Mouse (Mus musculus) spleen, postnatal 14 days (tissue): ENCODE results near the gene Cxcr2.

Experiments used
- DNase-seq, 2 experiments: peaks; one replicate each; pipeline ENCODE4 v3.0.0; 2021 to 2022; ENCODE audit warnings: low spot score in 2 of 2

Cxcr2 gene

DNA sequence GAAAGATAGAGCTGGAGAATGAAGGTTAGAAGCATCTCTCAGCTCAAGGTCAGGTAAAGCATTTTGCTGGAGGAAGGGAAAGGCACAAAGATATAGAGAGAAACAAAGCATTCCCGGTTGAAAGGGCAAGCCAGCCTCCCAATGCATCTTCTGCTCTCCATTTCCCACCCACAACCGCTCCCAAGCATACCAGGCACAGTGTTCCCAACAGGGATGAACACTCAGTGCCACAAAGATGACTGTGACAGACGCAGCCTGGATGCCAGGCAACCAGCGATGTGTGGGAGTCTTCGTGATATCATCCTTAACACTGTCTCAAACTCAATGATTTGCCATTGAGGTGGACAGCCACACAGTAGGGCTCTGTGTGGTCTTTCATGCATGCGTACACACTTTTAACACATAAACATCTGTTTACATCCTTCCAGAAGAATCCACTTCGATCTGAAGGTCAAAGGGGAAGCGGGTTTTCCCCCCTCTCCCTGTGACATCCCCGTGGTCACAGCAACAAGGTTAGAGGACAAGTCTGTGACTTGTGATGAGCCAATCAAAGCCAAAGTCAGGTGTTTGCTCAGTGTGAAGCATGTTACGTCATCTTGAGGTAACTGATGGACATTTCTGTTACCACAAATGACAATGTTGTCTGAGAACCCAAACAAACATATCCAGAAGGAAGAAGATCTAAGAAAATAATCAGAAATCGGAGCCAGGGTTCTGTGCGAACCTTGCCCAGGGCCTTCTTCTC, 44.1 kb downstream of the Cxcr2 start:
- no peak for DNase-seq

DNA sequence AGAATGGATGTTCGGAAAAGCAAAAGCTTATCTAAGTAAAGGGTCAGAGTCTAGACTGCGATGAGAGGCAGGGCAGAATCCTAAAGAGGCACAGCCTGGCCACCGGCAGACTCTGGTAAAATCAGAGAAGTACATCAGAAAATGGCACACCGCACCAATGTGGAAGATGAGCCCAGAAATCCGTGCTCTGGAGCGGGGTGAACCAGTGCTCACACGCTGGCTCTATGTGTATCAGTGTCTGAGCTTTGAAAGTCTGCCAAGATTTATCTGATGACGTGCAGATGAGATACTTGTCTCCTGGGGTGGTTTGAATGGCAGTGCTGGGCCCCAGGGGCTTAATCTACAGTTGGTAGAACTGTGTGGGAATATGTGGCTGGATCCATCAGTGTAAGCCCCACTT, 45.3 kb downstream of the Cxcr2 start:
- DNase-seq: no peak

- DNase-seq: no peak
These were observed 47.5 kb downstream of the Cxcr2 start for GRCm38 (mm10) chr1:74201048-74201844.

- DNase-seq: no peak
These were observed 49.7 kb downstream of the Cxcr2 start for GRCm38 (mm10) chr1:74203457-74203856.

DNA sequence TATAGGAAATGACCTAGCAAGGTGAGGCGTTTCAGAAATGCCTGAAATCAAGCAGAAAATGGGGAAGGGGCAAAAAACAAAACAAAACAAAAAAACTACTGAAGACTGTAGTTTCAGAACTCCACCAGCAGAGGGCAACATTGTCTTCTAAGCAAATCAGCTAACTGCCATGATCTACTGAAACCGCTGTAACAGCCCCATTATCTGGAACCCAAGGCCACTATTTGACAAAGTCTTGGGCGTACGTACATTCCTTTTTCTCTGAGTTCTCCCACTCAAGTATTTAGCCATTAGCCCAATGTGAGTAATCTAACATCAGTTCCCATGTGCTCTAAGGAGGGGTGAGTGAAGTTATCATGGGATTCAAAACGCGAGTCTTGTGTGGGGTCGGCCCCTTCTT, 52.1 kb downstream of the Cxcr2 start:
- DNase-seq: peak in 1 of 2 experiments; percentile 9

DNA sequence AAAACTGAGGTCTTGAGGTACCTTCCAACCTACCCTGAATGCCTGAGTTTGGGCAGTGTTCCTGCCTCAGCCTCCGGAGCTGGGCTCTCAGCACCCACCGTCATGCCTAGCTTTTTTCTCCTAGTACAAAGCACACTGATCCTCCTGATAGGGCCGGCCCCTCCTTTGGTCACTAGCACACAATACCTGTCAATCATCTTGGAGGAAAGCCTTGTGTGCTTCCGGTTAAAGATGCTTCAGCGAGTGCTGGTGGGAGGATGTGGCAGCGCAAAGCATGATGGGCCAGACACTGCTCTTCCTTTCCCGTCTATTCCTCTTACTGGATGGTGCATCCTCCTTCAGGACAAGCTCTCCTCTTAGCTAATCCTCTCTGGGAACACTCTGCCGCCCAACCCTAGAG, 52.9 kb downstream of the Cxcr2 start:
- DNase-seq: no peak

DNA sequence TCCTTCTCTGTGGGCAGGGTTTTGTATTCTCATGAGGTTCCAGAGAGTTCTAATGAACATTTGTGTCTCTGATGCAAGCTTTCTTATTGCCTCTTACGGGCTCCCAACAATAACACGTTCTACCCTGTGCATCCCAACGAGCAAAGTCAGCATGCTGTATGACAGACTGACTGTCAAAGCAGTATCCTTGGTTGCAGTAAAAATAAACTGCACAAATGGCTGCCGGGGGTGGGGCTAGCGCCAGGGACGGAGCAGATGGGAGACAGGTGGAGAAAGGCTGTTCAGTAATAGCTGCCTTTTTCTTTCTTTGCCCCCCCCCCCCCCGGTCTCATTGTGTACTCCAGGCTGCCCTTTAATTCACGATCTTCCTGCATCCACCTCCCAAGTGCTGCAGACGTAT, 54.1 kb downstream of the Cxcr2 start:
- DNase-seq: no peak

DNA sequence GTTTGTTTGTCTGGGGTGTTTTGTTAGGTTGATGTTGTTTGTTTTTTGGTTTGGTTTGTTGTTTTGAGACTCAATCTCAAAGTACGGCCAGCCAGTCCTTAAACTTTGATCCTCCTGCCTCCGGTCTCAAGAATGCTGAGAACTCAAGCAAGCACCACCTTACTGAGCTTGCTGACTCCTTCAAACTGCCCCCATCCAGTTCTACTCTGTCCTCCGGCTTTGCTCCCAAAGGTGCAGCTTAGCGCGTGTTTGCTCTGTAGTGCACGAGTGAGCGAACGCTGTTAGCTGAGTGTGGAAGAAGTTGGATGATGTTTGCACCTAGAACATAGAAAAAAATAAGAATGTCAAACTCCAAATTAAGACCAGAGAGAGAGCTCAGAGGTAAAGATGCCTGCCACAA, 55.2 kb downstream of the Cxcr2 start:
- no peak for DNase-seq
